Mouse (Mus musculus): ENCODE measurements at regions not wholly inside any gene's neighbourhood (a gene's known extent, or its start where the extent isn't known, plus 50 kb on each side); places are given as distances from the start of the nearest gene placed in this dataset.

GRCm38 (mm10) chr17:47317651-47318050, 51.0 kb upstream of the Mrps10 start:
- no peak for DNase-seq (ENCODE audit: low read depth in 2 of 2, low spot score in 2 of 2)

- DNase-seq (ENCODE audit: low read depth in 2 of 2, low spot score in 2 of 2): no peak
These were observed 55.5 kb upstream of the Mrps10 start for GRCm38 (mm10) chr17:47313162-47313561.

DNA sequence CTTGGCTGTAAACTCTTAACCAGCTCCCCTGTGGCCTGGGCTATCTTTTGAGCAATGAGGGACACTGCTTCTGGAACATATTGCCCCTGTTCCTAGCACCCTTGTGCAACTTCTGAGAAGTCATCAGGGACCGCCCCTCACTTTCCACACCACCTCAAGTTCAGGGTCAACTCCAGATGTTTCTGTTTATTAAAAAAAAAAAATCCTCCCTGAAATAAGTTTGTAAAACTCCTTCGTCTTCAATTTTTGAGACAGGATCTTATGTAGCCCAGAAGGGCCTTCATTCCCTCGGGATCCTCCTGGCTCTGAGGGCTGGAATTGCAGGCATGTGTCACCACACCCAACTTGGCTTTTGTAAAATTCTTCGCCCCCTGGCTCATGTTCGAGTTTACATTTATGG, 57.4 kb upstream of the Mrps10 start:
- no peak for DNase-seq (ENCODE audit: low read depth in 2 of 2, low spot score in 2 of 2)

- DNase-seq (ENCODE audit: low read depth in 2 of 2, low spot score in 2 of 2): no peak
These were observed 62.5 kb upstream of the Mrps10 start for GRCm38 (mm10) chr17:47306027-47306761.

GRCm38 (mm10) chr17:47304463-47305199, 64.1 kb upstream of the Mrps10 start:
- no peak for DNase-seq (ENCODE audit: low read depth in 2 of 2, low spot score in 2 of 2)

GRCm38 (mm10) chr17:47303600-47303999, 65.1 kb upstream of the Mrps10 start:
- DNase-seq (ENCODE audit: low read depth in 2 of 2, low spot score in 2 of 2): no peak

GRCm38 (mm10) chr17:47298396-47298919, 70.2 kb upstream of the Mrps10 start:
- DNase-seq (ENCODE audit: low read depth in 2 of 2, low spot score in 2 of 2): no peak

DNA sequence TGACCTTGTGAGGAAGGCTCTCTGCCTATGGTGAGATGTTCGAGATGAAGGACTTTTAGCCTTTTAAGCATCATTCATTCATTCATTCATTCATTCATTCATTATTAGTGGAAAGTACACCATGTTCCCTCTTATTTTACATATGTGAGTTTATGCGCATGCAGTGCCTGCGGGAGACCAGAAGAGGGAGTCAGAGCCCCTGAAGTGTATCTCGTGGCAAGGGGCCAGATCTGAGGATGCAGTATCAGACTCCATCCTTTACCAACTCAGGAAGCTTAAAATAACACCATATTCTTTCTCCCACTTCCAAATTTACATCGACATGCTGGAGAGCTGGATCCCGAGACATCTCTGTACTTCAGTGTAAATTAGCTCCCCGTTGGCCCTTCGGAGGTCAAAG, 70.7 kb upstream of the Mrps10 start:
- DNase-seq (ENCODE audit: low read depth in 2 of 2, low spot score in 2 of 2): no peak

DNA sequence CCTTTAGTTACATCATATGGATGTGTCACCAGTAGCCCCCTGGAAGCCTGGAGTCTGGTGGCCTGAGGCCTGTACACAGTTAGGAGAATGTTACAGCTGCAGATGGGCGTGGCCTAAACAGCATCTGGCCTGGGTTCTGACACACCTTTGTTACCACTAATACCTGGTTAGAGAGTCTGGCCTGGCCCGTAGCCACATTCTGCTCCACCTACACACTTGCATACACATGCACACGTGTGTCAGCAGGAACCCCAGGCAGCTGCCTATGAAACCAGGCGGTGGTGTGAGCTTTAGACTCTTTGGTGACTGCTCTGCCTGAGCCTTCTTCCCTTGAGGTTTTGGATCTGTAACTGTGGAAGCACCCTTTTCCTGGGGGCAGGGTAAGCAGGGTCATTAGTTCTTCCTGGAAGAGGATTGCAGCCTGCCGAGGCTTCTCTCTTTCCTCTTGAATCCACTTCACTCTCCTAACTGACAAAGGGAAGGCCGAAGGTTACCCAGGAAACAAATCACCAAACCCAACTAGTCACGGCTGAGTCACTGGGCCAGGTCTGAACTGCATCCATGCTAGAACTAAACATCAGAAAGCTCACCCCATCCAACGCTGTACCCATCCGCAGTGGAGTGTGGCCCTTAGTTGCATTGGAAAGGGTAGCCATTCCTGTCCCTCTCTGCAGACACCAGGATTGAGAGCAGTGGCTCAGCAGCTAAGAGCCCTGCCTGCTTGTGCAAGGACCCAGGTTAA, 71.8 kb upstream of the Mrps10 start:
- no peak for DNase-seq (ENCODE audit: low read depth in 2 of 2, low spot score in 2 of 2)

GRCm38 (mm10) chr17:47295315-47296011, 73.2 kb upstream of the Mrps10 start:
- DNase-seq (ENCODE audit: low read depth in 2 of 2, low spot score in 2 of 2): no peak

- DNase-seq (ENCODE audit: low read depth in 2 of 2, low spot score in 2 of 2): no peak
These were observed 74.6 kb upstream of the Mrps10 start for GRCm38 (mm10) chr17:47294091-47294534.

DNA sequence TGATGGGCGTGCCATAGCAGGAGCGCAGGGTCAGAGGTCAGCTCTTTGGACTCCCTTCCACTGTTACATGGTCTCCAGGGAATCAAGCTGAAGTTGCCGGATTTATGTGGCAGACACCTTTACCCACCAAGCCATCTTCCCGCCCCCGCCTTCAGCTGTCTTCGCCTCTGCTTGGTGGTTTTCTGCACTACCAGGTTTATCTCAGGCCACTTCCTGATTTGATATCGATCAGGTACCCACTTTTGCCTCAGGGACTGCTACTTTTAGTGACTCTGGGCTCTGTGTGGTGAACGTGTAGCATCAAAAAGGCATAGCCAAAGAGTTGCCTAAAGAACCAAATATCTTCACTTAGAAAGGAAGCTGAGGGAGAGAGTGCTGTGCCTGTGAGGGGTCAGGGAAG, 75.5 kb upstream of the Mrps10 start:
- no peak for DNase-seq (ENCODE audit: low read depth in 2 of 2, low spot score in 2 of 2)

GRCm38 (mm10) chr17:47291558-47291957, 77.1 kb upstream of the Mrps10 start:
- DNase-seq (ENCODE audit: low read depth in 2 of 2, low spot score in 2 of 2): no peak

DNA sequence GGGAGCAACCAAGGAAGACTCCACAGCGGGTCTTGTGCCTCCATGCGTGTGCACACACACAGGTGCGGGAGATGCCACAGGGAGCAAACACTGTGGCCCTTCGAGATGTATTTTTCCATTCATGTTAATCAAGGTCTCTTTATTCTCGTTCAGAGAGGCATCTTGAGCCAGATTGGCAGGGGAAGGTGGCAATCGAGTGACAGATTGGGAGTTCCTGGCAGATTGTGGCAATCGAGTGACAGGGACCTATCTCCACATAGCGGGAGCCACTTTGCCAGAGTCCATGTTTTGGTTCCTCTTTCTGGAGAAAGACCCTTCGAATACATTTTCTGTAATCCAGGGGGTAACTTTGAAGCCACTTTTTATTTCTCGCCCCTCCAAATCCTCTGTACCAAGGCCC, 83.1 kb upstream of the Mrps10 start:
- no peak for DNase-seq (ENCODE audit: low read depth in 2 of 2, low spot score in 2 of 2)

DNA sequence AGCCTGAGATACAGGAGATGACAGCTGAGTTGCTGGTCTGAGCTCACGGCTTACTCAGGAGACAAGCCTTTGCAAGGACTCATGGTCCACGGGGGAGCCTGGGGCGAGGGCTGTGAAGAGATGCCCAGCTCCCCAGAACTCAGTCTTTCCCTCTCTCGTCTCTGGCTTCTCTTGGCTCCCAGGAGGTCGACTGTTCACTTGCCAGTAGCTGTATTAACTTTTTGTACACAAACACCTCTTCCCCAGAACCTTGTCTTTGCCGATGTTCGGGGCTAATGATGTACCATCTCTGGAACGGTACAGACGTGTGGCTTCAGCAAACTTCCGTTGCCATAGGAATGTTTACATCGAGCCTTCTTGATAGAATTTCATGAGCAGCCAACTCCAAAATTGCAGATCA, 84.5 kb upstream of the Mrps10 start:
- DNase-seq (ENCODE audit: low read depth in 2 of 2, low spot score in 2 of 2): no peak

GRCm38 (mm10) chr17:47283158-47283557, 85.5 kb upstream of the Mrps10 start:
- DNase-seq (ENCODE audit: low read depth in 2 of 2, low spot score in 2 of 2): no peak

- DNase-seq (ENCODE audit: low read depth in 2 of 2, low spot score in 2 of 2): no peak
These were observed 86.2 kb upstream of the Mrps10 start for GRCm38 (mm10) chr17:47282476-47282875.

GRCm38 (mm10) chr17:47277890-47278289, 90.8 kb upstream of the Mrps10 start:
- DNase-seq (ENCODE audit: low read depth in 2 of 2, low spot score in 2 of 2): no peak

DNA sequence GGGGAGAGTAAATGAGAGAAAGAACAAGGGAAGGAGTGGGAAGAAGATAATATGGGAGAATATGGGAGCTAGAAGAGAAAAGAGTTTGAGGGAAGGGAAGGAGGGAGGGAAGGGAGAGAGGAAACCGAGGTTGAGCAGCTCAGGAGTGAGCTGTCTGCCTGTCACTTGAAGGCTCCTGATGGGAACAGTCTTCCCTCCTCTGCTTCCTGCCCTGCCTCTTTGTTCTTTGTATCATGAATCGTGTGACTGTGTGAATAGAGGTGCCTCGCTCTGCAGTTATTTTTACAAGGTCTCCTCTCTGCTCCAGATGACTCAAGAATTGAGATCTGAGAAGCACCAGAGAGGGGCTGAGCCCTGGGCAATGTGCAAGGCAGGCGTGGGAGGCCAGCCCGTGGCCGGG, 92.0 kb upstream of the Mrps10 start:
- no peak for DNase-seq (ENCODE audit: low read depth in 2 of 2, low spot score in 2 of 2)

- DNase-seq (ENCODE audit: low read depth in 2 of 2, low spot score in 2 of 2): no peak
These were observed 92.8 kb upstream of the Mrps10 start for GRCm38 (mm10) chr17:47275796-47276311.

GRCm38 (mm10) chr17:47273309-47273708, 95.4 kb upstream of the Mrps10 start:
- DNase-seq (ENCODE audit: low read depth in 2 of 2, low spot score in 2 of 2): no peak

Data from CD8-positive naive resting alpha-beta T cell, adult 2 months (primary cell).